Mouse (Mus musculus): Measurements from ENCODE around the gene Ubald2.

Ubald2 gene

GRCm38 (mm10) chr11:116432593-116433355, 1.1 kb upstream of the Ubald2 start:
- no peak for DNase-seq (ENCODE audit: low spot score in 2 of 2)

DNA sequence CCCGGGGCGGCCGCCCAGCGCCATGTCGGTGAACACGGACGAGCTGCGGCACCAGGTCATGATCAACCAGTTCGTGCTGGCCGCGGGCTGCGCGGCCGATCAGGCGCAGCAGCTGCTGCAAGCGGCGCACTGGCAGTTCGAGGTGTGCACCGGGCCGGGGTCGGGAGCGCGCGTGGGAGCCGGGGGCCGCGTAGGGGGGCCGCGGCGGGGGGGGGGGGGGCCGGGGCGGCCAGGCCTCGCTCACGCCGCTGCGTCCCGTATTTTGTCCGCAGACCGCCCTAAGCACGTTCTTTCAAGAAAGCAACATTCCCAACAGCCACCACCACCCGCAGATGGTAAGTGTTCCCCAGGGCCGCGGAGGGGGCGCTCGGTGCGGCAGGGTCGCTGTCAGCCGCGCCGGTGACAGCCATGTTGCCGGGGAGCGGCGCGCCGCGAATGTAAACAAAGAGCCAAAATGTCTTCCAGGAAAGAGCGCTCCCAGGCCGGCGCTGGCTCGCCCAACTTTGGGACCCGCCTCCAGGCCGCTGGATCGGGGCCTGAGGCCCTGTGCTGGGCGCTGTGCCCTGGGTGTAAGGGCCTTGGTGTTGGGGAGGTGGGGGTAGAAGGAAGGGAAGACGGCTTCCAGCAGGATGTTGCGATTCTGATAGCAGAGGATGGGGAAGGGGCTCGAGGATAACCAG, 533 bp downstream of the Ubald2 start:
- DNase-seq (ENCODE audit: low spot score in 2 of 2), result peak; percentile 53 to 63

DNA sequence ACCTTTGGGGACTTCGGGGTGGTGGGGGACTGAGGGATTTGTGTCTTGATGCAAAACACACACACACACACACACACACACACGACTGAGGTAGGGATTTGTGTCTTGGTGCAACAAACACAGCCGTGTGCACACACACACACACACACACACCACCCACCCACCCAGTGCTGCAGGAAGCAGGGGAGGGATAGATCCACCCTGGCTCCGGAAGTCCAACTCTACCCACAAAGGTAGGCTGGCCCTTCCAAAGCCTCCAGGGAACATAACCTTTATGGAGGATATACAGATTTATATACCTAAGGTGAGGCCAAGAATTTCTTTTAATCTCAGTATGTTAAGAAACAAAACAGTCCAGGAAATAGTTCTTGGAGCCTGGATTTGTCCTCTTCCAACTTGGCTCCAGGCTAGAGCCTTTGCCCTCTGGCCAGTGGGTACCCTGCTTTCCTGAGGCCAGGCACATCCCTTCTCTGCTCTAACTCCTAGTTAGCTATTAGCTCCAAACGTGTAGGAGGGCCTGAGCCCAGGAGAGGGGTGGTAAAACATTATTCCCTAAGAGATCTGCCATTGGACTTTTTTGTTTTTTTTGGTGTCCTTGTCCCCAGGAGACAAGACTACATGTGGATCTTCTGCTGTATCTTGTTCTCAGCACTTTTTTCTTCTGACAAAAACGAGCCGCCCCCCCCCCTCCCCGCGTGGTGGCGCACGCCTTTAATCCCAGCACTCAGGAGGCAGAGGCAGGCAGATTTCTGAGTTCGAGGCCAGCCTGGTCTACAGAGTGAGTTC, 1.3 kb downstream of the Ubald2 start:
- DNase-seq (ENCODE audit: low spot score in 2 of 2), result no peak

- DNase-seq (ENCODE audit: low spot score in 2 of 2), result no peak
These were observed 2.3 kb downstream of the Ubald2 start for GRCm38 (mm10) chr11:116435992-116436724.

- no peak for DNase-seq (ENCODE audit: low spot score in 2 of 2)
These were observed 2.9 kb downstream of the Ubald2 start for GRCm38 (mm10) chr11:116436725-116437331.

GRCm38 (mm10) chr11:116437541-116437940, 3.6 kb downstream of the Ubald2 start:
- DNase-seq (ENCODE audit: low spot score in 2 of 2), result no peak

DNA sequence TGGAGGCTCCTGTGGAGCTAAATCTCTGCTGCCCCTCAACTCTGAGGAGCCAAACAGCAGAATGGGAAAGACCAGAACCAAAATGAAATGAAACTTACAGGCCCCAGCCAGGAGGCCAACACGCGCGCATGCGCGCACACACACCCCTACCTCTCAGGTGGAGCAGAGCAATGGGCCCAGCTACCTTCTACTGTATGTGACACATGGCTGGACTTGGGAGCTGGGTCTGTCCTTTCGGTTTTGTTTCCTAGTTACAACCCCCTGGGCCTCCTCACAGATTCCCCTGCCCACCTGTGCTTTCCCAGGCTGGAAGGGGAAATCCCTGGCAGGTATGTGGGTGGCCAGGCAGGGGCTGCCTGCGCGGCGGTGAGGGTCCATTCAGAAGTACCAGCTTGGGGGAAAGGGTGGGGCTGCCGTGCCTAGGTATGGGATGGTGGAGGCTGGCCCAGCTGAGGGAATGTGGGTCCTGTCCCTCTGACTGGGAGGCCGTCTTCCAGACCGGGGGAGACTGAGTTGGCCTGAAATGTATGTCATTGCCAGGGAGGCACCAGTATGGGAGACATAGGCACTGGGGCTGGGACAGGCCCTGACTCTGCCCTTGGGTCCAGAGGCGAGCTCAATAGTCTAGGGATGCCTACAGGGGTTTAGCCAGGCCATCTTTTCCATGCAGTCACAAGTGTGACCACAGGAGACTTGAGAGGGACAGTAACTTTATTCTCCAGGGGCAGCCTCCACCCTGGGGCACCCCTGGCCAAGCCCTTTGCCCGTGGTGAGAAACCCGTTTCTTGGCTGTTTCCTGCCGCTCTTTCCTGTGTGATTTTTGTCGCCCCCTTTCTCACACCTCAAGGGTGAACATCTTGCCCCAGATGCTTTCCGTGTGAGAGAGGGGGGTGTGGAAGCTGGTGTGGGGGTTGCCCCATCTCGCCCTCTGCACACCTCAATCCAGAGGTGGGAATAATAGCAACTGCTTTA, 5.7 kb downstream of the Ubald2 start:
- no peak for DNase-seq (ENCODE audit: low spot score in 2 of 2)

GRCm38 (mm10) chr11:116440408-116441068, 6.6 kb downstream of the Ubald2 start:
- DNase-seq (ENCODE audit: low spot score in 2 of 2), result no peak

- no peak for DNase-seq (ENCODE audit: low spot score in 2 of 2)
These were observed 8.4 kb downstream of the Ubald2 start for GRCm38 (mm10) chr11:116442129-116442866.

- no peak for DNase-seq (ENCODE audit: low spot score in 2 of 2)
These were observed 8.9 kb downstream of the Ubald2 start for GRCm38 (mm10) chr11:116442867-116443177.

DNA sequence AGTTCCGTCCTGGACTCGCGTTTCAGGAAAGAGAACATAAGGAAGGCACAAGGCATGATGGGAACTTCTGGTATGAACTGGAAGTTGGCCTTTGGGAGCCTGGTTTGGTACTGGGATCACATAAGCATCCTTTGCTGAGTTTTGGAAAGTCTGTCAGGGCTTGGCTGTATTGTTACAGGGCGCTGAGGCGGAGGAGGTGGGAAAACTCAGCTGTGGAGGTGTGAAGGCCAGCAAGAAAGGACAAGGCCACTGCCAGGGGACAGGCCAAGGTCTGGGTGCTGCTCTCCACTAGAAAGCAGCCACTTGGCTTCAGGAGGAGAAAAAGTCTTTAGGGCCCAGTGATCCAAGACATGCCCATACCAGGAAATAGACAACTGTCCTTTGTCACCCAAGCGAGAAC, 9.4 kb downstream of the Ubald2 start:
- DNase-seq (ENCODE audit: low spot score in 2 of 2), result no peak

- DNase-seq (ENCODE audit: low spot score in 2 of 2), result no peak
These were observed 10.0 kb downstream of the Ubald2 start for GRCm38 (mm10) chr11:116443935-116444334.

DNA sequence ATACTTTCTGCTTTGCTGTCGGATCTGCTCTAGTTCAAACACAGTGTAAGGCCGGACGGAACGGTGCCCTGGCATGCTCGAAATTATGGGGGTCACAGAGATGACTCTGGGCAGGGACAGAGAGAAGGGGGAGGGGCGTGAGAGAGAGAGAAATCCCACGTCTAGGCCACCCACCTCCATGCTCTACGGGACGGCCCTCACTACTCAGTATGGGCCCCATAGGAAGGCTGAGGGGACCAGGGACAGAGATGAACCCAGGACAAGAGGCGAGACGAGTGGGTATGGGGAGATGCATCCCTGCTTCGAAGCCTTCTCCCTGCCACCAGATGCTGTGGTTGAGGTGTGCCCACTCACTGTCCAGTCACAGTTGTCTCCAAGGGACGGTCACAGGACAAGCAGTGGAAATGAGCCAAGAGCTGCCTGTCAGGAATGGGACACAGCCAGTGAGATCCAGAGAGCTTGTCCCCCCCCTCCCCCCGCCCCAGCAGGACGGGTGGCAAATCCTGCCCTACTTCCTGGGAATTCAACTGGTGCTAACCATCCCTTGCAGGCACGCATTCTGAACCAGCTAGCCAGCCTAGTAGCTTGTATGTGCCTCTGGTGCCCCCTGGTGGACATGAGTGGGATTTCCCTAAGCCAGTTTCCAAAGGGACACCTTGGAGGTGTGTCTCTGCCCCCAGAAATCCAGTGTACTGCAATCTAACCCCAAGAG, 11.9 kb downstream of the Ubald2 start:
- peak; percentile 78 to 87 for DNase-seq (ENCODE audit: low spot score in 2 of 2)

GRCm38 (mm10) chr11:116446308-116446887, 12.5 kb downstream of the Ubald2 start:
- DNase-seq (ENCODE audit: low spot score in 2 of 2), result no peak

DNA sequence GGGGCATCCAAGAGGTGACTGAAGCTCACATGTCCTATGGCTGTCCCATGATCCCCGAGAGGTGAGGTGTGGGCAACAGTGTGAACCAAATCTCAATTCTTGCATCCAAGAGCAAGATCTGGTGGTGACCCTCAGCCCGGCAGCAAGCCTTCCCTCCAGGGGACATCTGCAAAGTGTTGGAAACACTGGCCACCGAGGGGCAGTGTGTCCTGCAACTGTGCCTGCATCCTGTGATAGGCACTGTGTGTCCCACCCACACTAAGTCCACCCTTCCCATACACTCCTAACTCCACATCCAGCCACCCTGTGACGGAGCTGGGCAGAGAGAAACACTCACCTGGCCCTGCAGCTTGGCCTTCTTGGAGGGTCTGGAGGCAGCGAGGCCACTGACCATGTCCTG, 13.9 kb downstream of the Ubald2 start:
- no peak for DNase-seq (ENCODE audit: low spot score in 2 of 2)

- no peak for DNase-seq (ENCODE audit: low spot score in 2 of 2)
These were observed 15.4 kb downstream of the Ubald2 start for GRCm38 (mm10) chr11:116449341-116449740.

GRCm38 (mm10) chr11:116453889-116454288, 20.0 kb downstream of the Ubald2 start:
- no peak for DNase-seq (ENCODE audit: low spot score in 2 of 2)

GRCm38 (mm10) chr11:116456234-116456633, 22.3 kb downstream of the Ubald2 start:
- no peak for DNase-seq (ENCODE audit: low spot score in 2 of 2)

All from frontal cortex, postnatal 10 days (tissue).